Mouse (Mus musculus): ENCODE measurements around the gene Trex1.

GRCm38 (mm10) chr9:109090446-109090845 is 30.9 kb upstream of the Trex1 start:
- TF ChIP-seq CTCF (IDR thresholded peaks at IDR 0.05; ENCODE audit: low read depth) (no peak), EP300 (IDR thresholded peaks at IDR 0.05; ENCODE audit: low read depth) (no peak)

Data from liver, postnatal 0 days (tissue).